Mouse (Mus musculus) bone marrow, adult 2 months (tissue): Measurements from ENCODE around the gene Rplp2.
A peak's percentile ranks its signal among the peaks of the same experiment; 100 is the strongest.

Experiments
- CTCF ChIP-seq: fragments of 200-500 bp; IDR thresholded peaks from 2 replicates; pipeline ENCODE4 v1.5.1; 2011; ENCODE audit warnings: low read length, control low read depth; ENCODE audit not compliant: control insufficient read depth, insufficient read depth
- POLR2A ChIP-seq: fragments of 200-500 bp; IDR thresholded peaks from 2 replicates; pipeline ENCODE4 v1.6.1; 2011; ENCODE audit warnings: low read depth, mild to moderate bottlenecking, control low read depth, low read length, borderline replicate concordance; ENCODE audit not compliant: control insufficient read depth

DNA sequence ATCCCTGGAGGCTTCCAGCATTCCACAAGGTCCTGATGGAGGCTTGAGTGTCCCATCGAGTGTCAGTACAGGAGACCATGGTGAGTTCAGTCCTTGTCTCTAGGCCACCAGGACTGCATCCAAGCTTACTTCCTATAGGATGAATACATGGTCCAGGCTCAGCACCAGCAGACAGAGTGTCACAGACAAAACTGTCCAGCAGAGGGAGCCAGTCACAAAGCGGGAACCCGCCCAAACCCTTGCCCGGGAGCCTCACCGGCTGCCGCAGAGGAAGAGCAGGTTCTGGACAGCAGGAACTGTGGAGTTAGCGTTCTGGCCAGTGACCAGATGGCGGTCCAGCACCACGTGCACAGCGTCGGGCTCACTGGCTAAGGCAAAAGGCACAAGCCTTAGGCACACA, 38.3 kb upstream of the Rplp2 start:
- TF ChIP-seq POLR2A (no peak), CTCF (peak; percentile 92)
